Mouse (Mus musculus): ENCODE data around the gene Pkib.

Pkib gene

DNA sequence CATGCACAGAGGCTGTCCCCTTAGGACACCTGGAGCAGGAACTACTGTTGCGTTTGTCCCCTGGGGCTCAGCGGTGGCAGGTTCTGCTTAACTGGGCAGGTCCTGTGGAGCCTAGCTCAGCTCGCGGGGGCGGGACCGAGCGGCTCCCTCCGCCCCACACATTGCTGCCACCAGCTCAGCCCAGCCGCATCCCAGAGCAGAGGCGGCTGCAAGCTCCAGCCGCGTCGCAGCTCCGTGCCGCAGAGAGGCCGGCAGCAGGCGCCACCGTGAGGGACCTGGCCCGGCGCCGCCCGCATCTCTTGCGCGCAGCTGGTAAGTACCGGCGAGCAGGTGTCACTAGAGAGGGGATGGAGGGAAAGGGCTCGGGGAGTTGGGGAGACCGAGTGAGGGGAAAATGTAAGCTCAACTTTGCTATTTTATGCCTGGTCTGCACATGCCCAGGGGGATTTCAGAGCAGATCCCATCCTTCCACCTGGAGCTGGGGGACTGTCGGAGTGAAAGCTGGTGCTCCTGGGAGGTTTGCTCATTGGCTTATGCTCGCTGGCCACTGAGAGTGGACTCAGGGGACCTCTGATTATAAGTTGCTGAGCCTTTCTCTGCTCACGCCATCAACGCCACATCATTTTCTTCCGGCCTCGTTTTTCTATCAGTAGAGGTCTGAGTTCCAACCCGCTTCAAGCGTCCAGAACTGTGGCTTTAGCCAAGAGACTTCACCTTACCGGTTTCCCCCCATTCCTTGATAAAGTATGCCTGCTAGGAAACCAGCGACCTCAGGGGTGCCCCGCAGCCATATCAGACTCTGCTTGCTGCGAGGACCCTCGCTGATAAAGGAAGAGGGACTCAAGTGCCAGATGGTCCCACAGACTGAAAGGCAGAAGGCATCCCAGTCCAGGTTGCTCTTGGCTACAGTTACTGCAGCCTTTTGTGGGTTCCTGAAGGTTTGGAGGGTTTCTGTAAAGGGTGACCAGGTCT, at the start of gene Pkib:
TSS of gene Pkib (plus strand) at position 86 of the 972 bp plus-strand sequence.
- peak; percentile 58 for DNase-seq (ENCODE audit: low spot score)

DNA sequence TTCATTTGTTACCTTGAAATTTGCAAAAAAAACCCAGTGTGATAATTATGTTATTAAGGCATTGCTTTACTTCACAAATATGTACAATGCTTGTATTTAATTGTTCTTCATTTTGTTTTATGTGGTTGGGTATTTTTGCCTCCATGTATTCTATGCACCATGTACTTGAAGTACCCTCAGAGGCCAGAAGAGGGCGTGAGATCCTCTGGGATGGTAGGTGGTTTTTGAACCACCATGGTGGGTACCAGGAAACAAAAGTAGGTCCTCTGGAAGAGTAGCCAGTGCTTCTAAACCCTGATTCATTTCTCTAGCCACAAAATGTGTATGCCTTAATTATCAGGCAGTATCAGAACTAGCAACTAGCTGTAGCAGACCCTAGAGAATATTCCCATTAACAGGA, 47.9 kb upstream of the Pkib start:
- DNase-seq (ENCODE audit: low spot score): no peak

DNA sequence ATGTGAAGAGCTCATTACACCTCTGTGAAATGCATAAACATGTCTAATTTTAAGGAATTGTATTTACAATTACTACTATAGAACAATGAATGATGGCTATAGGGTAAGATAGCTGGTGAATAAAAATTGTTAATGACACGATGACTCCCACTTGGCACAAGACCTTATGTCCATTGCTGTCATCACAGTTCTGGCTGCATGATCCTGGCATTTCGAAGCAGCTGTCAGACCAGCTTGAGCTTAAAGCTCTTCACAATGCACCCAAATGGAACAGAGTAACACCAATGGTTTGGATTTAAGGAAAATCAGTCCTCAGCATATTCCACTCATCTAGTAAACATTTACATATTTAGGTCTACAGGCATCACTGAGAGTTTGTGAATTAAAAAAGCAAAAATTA, 37.5 kb upstream of the Pkib start:
- DNase-seq (ENCODE audit: low spot score): no peak

DNA sequence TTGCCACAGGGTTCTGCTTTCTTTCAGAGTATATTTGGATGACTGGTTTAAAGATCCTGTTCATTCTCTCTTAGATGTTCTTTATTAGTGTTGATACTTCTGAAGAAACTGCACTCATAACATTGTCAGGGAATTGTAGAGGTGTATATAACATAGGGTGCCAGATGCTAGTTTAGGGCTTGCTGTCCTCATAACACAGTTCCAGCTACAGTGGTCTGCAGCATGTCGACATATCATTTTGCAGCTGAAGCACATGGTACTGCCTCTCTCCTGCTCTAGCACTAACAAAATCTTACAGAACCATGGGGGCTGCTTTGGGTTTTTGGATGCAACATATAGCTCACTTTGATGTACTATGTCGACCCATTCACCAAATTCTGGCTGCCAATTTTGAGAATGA, 34.6 kb upstream of the Pkib start:
- no peak for DNase-seq (ENCODE audit: low spot score)

DNA sequence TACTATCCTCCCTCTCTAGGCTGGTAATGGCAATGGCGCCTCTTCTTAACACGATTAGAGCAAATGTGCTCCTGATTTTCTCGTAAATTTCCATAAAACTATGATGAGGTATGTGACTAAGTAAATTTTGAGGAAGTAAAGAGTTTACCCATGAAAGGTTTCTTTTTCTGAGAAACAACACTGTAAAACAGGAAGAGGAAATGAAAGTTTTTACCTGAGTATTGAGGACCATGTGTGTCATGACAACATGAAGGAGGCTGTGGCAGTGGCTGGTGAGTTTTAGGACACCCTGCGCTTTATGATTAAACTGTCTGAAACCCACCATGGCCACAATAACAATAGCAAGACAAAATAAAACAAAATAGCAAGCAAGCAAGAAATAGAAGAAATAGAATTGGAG, 28.8 kb upstream of the Pkib start:
- DNase-seq (ENCODE audit: low spot score): no peak

DNA sequence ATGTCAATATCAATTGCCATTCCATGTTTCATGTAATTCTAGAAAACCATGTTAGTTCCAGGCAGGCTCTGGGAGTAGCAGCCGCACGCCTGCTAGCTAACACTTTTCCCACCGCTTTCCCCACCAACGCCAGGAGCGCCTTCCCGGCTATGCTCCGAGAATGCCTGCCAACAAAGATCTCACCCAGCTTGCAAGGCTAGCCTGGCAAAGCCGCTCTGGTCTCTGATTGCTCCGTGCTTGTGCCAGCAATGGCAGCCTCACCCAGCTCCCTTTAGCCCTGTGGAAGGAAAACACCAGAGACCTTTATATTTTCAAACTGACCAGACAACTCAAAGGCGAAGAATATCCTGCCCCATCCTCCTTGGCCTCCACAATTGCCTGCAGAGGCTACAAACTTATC, 8.5 kb upstream of the Pkib start:
- DNase-seq (ENCODE audit: low spot score): no peak

DNA sequence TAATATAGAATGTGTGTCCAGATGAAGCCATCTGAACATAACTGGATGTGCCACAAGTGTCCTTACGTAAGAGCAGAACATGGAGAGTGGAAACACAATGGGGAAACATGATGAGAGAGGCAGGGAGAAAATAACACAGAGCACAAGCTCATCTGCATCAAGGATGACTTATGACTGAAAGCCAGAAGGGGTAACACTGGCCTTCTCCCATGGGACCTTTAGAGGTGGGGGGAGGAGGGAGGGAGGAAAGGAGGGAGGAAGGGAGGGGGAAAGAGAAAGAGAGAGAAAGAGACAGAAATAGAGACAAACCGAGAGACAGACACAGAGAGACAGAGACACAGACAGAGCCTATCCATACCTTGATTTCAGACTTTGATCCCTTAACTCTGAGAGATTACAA, 4.0 kb upstream of the Pkib start:
- DNase-seq (ENCODE audit: low spot score): no peak

DNA sequence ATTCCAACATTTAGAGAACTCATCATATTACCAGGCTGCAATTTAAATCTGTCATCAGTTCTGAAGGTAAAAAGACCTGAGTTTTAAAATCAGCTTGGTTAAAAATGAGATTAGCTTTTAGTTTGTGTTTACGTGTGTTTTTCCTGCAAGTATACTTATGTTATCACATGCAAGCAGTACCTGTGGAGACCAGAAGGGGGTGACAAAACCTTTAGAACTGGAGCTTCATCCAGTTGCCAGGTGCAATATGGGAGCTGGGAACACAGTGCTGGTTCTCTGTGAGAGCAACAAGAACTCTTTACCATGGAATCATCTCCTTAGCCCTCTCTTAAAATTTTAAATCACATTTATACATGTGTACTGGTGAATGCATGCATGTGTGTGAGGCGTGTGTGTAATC, 1.2 kb upstream of the Pkib start:
- no peak for DNase-seq (ENCODE audit: low spot score)

DNA sequence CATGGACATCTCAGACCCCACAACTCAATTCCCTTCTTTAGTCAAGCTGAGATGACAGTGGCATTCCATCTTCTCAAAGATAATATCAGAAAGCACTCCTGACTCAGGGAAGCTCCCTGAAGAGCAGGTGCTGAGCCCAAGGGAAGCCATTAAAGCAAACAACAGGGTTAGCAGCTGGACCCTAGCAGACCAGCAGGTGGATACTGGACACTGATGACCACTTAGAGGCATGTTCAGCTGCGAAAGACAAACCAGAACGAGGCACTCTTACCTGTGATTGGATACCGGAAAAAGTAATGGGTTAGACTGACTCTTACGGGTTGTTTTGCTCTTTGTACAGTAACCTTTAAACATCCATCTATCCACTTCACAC, 1.1 kb downstream of the Pkib start:
- peak; percentile 2 for DNase-seq (ENCODE audit: low spot score)

DNA sequence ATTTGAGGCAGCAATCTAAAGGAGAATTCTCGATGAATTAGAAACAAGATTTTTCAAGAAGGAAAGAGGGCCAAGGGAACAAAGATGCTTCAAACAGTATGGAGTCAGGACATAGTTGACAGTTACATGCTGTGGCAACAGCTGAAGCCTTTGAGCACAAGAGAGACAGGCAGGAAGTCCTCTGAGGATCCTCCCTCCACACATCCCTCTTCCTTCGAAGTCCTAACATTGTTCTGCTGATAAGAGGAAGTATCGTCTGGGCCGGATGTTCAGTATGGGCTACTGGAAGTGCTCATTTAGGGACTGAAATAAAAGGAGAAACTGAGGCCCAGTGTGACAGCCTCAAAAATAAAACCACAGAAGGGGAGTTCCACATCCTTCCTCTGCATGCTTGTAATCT, 5.2 kb downstream of the Pkib start:
- DNase-seq (ENCODE audit: low spot score): no peak

DNA sequence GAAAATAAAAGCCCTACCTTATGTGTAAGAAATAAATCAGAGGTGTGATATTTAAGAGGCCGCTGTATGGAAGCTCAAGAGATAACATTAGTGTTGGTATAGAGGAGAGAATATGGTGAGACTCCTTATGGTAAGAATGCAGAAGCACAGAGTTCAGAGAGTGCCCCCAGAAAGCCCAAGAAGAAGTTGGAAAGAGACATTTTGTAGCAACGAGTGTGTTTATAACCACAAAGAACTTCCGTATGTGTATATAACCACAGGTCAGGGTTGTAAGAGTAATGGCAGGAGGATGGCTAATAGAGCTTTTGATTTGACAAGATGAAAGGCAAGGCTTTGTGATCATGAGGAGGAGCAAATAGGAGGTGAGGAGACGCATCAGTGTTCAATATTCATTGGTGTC, 6.5 kb downstream of the Pkib start:
- no peak for DNase-seq (ENCODE audit: low spot score)

DNA sequence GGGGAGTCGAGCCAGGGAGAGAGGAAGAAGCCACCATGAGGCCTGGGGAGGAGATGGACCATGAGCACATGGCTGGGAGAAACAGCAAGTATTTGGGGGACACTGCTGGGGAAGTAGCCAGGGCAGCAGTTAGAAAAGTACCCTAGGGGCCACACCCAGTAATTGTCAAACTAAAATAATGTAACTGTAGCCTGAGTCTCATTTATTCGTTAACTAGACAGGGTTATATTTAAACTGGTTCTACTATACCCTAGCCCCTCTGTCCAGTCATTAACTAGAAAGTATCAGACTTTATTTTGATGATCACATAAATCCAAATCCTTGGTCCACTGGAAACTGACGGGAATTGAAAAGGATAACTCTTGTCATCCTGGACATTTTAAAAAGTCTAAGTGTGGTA, 7.8 kb downstream of the Pkib start:
- no peak for DNase-seq (ENCODE audit: low spot score)

DNA sequence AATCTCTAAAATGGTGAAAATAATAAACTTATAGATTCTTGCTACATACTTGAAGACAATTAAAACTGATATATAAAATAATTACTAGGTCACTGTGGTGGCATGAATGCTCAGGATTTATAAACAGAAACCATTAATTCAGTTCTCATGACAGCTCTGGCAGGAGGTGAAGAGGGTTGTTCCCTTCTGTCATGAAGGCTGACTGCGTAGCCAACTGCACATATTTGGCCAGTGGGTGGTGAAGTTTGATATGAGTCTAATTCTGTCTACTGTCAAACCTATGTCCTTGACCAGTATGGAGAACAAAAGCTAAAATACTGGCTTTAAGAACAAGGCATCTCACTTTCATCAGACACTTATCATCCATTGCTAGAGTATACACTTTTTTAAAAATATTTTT, 21.5 kb downstream of the Pkib start:
- no peak for DNase-seq (ENCODE audit: low spot score)

DNA sequence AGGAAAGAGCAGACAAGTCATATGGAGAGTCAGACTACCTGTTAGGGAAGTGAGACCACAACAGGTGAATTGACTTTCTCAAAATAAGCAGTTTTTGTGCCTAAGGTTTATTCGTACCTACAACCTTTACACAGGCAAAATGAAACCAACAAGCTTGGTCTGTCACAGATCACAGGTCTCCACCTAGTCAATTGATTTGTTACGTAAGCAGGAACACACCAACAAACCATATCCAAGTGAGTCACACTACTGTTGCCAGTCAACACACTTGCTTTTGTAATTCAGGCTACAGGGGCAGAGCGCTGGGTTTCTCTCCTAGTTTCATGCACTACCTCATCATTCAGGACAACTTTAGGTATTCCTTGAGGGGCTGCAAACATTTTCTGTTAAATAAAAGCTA, 28.7 kb downstream of the Pkib start:
- no peak for DNase-seq (ENCODE audit: low spot score)

DNA sequence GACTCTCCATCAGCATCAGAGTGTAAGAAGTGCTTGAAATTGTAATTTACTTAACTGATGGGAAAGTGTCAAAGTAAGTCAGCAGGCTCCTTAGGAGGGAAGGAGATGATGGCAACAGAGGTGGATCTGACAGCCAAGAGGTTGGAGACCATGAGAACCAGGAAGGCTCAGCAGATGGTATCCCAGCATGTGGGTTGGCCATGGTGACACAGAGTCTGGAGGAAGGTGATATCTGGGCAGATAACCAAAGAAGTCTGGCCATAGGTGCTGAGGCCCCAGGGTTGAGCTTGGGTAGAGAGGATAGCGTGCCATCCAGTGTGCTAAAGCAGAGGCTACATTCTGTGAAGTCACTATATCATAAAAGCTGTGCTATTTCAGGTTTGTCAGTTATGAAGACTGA, 32.0 kb downstream of the Pkib start:
- no peak for DNase-seq (ENCODE audit: low spot score)

DNA sequence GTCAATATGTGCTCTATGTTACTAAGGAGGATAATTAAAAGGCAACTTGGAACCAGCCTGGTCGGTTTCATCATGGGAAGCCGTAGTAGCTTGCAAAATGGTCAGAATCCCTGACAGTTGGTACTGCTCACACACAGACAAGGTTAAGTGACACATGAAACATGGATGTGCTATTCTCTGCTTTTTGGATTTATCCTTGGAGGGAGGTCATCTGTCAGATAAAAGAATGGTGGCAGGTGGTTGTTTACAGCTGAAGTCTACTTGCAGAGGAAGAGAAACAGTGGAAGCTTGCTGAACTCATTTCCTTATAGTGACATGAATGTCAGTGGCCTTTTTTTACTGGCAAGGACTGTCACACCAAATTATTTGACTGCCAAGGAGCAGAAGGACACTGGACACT, 32.5 kb downstream of the Pkib start:
- no peak for DNase-seq (ENCODE audit: low spot score)

DNA sequence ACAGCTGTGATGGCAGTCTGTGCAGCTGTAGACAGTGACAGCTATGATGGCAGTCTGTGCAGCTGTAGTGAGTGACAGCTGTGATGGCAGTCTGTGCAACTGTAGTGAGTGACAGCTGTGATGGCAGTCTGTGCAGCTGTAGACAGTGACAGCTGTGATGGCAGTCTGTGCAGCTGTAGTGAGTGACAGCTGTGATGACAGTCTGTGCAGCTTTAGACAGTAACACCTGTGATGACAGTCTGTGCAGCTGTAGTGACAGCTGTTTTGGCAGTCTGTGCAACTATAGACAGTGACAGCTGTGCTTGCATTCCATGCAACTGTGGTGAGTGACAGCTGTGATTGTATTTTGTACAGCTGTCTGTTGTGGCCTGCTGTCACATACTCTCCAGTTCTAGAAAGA, 44.0 kb downstream of the Pkib start:
- no peak for DNase-seq (ENCODE audit: low spot score)

DNA sequence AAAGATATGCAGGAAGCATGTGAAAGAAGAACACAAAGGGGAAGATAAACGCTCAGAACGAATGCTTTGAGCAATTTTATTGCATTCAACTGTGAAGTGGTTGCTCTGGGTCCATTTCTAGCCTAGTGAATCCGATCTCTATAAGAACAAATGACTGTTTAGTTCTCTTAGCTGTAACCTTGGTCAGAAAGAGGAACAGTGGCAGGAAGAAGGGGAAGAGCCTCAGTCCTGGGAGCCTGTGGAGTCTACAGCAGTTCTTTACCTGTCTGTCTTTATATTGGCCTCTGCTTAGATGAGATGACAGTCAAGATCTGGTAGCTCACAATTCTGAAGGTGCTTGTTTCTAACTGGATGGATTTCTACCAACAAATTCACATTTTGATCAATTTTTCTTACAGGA, 56.2 kb downstream of the Pkib start:
- no peak for DNase-seq (ENCODE audit: low spot score)

DNA sequence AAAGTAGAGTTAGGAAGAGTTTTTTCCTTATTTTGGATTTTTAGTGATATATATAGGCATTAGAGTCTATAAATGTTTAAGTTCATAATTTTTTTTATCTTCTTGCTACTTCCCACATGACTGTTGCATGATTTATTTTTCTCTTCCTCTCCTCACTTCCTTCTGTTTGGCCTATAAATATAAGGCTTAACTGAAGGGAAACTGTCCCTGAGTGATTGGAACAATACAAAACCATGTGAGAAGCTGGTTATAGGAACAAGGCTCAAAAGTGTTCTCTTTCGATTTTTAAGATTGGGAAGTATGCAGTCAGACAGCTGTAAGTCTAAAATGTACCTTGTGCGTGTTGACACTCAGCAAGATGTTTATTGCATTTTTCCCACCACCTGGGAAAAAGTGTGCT, 58.4 kb downstream of the Pkib start:
- no peak for DNase-seq (ENCODE audit: low spot score)

DNA sequence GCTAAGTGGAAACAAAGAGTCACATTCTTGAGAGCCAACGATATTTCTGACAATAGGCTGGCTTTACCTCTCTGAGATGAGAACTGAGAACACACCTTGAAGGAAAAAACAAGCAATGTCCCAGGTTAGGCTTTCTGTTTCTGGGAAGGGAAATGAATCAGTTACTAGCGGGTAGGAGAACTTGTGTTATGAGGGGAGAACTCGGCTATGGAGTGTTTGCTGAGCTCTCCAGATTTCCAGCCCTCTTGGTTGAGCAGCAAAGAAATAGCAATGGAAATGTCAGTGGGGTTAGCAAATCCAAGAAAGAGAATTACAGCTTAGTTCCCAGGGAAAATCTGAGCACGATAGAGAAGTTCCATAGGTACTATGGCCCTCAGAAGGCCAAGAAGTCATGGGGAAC, 70.5 kb downstream of the Pkib start:
- DNase-seq (ENCODE audit: low spot score): no peak

DNA sequence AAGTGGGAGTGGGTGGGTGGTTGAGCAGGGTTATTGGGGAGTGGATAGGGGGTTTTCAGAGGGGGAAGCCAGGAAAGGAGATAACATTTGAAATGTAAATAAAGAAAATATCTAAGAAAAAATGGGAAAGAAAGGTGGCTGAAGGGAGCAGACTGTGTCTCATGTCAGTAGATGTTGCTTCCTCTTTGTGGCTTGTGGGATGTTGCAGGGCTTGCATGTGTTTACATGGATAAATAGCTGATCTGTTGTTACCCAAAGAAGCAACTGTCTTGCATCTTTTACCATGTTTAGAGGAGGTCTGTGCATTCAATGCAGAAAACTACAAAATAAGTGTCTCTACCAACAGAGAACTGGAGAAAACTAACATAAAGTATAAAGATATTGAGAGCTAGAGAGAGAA, 89.3 kb downstream of the Pkib start:
- DNase-seq (ENCODE audit: low spot score): no peak

DNA sequence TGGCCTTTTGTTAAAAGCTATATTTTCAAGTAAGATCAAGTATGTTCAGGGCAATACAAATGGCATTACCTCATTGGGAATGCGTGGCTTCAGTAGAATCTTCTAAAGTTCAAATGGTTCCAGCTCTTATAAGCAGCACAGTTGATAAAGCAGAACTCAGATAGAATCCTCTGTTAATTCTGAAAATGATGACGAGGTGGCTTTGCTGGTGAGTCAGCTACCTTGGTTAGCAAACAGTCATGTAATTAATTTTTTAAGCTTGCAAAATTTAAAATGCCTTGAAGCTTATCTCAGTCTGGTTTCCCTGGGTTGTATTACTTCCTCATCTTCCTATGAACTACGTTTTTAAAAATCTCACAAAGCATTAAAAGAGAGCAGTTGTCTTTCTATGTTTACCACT, 90.6 kb downstream of the Pkib start:
- DNase-seq (ENCODE audit: low spot score): no peak

DNA sequence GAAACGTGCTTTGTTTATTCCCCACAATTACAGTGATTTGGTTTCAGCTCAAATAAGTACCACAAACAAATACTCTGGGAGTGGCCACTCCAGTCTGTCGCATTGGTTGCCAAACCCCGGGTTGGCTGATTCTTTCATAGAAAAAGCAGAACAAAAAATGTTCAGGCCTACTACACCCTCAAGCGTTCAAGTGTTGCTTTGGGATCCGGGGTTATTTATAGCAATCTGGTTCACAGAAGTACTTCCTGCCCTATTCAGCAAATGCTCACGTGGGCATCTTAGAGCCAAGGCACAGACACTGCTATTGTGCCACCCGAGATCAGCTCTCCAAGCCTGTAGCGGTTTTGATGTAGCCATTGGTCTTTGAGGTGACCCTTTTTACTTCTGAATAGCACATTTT, 95.9 kb downstream of the Pkib start:
- DNase-seq (ENCODE audit: low spot score): no peak

DNA sequence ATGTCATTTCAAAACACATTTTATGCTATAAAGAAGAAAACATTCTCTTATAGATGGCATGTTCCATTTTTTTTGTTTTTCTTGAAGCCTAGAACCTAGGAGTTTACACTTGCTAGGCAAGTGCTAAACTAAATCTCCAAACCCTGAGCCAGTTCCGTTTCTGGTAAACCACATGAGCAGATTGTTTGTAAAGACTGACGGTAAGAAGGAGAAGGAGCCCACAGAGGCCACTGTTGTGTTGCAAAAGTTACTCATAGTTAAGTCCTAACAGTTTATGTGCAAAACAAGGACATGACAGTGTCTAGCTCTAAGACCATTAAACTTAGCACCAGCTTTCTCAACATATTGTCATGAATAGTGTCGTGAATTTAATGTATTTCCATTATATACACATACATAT, 99.9 kb downstream of the Pkib start:
- DNase-seq (ENCODE audit: low spot score): no peak

Data from embryo, embryonic 10.5 days (tissue).